Mouse (Mus musculus): ENCODE data around the gene Gm20388. TPM values are rescaled to one million over a fixed set of nuclear protein-coding genes. Genes with fewer than 3 reads are reported as not detected.

Gene Gm20388
- polyA plus RNA-seq, 1 experiment from 2014 or later: 8.3 TPM

DNA sequence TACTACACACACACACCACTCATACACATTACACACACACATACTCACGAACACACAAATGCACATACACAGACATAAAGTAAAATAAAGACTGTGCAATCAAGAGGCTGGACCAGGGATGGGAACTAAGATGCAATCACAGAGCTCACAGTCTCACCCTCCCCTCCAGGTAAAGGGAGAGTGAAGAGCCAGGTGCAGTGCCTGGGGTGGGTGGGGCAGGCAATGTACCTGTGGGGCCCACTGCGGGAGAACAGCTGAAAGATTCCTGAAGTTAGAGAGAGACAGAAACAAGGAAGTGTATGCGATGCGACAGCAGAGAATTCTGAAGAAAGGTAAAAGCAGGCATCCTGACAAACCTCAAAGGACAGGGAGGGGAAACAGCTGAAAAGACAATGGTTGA is 3884.1 kb downstream of the Gm20388 start:
- Histone ChIP-seq H3K36me3 (ENCODE audit: control insufficient read depth, insufficient read depth, low read length) (no peaks in the 10 kb centered on the region), H3K27me3 (replicated peaks; ENCODE audit: control insufficient read depth, insufficient read depth, low read length) (no peaks in the 10 kb centered on the region), H3K9me3 (ENCODE audit: control insufficient read depth, low read length) (no peaks in the 10 kb centered on the region), H3K9ac (ENCODE audit: low read length) (no peak overlapping the region), H3K4me2 (ENCODE audit: low read length) (no peak overlapping the region), H3K4me1 (replicated peaks; ENCODE audit: control insufficient read depth, insufficient read depth, low read length) (peaks cover 14% of the 10 kb centered on the region), H3K4me3 (ENCODE audit: low read depth, low read length) (no peak overlapping the region), H3K27ac (ENCODE audit: low read depth) (no peak overlapping the region)
- 64% methylated on average over 4 of the region's 4 CpGs for WGBS
- ATAC-seq (replicated peaks; ENCODE audit: low FRiP score, low TSS enrichment, low read depth) (no peak), DNase-seq (ENCODE audit: low spot score) (no peak)

DNA sequence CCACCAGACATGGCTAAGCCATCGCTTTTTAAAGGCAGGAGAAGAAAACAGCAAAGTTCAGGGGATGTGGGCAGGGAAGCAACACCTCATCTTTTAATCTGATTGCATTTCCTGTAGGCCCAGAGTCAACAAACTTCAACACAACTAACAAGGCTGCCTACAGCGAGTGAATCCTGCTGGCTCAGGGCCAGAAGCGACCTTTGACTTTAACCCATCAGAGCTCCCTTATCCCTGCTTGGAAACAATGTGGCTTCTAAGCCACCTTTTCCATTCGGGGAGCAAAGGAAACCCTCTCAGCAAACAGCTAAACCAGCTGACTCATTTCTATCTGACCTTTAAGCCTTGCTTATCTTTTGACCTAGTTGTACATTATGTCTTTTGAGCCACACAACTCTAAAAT is 3886.1 kb downstream of the Gm20388 start:
- Histone ChIP-seq H3K4me1 (replicated peaks; ENCODE audit: control insufficient read depth, insufficient read depth, low read length) (peaks cover 14% of the 10 kb centered on the region), H3K27ac (ENCODE audit: low read depth) (peak overlapping the region; percentile 11; the same call in 1 of the 2 replicates), H3K4me3 (ENCODE audit: low read depth, low read length) (no peak overlapping the region), H3K27me3 (replicated peaks; ENCODE audit: control insufficient read depth, insufficient read depth, low read length) (no peaks in the 10 kb centered on the region), H3K9ac (ENCODE audit: low read length) (no peak overlapping the region), H3K9me3 (ENCODE audit: control insufficient read depth, low read length) (no peaks in the 10 kb centered on the region), H3K4me2 (ENCODE audit: low read length) (no peak overlapping the region), H3K36me3 (ENCODE audit: control insufficient read depth, insufficient read depth, low read length) (no peaks in the 10 kb centered on the region)
- ATAC-seq (replicated peaks; ENCODE audit: low FRiP score, low TSS enrichment, low read depth) (no peak), DNase-seq (ENCODE audit: low spot score) (no peak)
- WGBS: 52% methylated on average over 4 of the region's 4 CpGs

GRCm38 (mm10) chr8:123797928-123798327 is 3887.3 kb downstream of the Gm20388 start:
- no peak overlapping the region for H3K4me2 ChIP-seq (ENCODE audit: low read length)
- H3K4me1 ChIP-seq (replicated peaks; ENCODE audit: control insufficient read depth, insufficient read depth, low read length): peaks cover 14% of the 10 kb centered on the region
- no peak overlapping the region for H3K9ac ChIP-seq (ENCODE audit: low read length)
- DNase-seq (ENCODE audit: low spot score) (no peak), ATAC-seq (replicated peaks; ENCODE audit: low FRiP score, low TSS enrichment, low read depth) (no peak)
- no peak overlapping the region for H3K4me3 ChIP-seq (ENCODE audit: low read depth, low read length)
- no peaks in the 10 kb centered on the region for H3K27me3 ChIP-seq (replicated peaks; ENCODE audit: control insufficient read depth, insufficient read depth, low read length)
- WGBS: 86% methylated on average over 15 of the region's 15 CpGs
- H3K36me3 ChIP-seq (ENCODE audit: control insufficient read depth, insufficient read depth, low read length): no peaks in the 10 kb centered on the region
- no peak overlapping the region for H3K27ac ChIP-seq (ENCODE audit: low read depth)
- H3K9me3 ChIP-seq (ENCODE audit: control insufficient read depth, low read length): no peaks in the 10 kb centered on the region

DNA sequence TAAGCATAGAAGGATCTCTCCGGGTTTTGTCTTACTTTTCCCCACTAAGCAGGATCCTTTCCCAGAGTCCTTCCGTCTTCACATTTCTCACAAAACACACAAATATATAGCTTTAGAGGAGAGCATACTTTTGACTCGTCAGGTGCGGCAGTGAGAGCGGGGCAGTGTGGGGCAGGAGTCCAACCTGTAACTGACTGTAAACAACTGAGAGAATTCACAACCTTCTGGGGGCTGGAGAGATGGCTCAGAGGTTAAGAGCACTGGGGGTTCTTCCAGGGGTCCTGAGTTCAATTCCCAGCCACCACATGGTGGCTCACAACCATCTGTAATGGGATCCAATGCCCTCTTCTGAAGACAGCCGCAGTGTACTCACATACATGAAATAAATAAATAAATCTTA is 3888.8 kb downstream of the Gm20388 start:
- peaks cover 6% of the 10 kb centered on the region; the same call in 1 of the 2 replicates for H3K4me1 ChIP-seq (replicated peaks; ENCODE audit: control insufficient read depth, insufficient read depth, low read length)
- no peaks in the 10 kb centered on the region for H3K9me3 ChIP-seq (ENCODE audit: control insufficient read depth, low read length)
- ATAC-seq (replicated peaks; ENCODE audit: low FRiP score, low TSS enrichment, low read depth) (no peak), DNase-seq (ENCODE audit: low spot score) (no peak)
- H3K9ac ChIP-seq (ENCODE audit: low read length): no peak overlapping the region
- no peak overlapping the region for H3K4me3 ChIP-seq (ENCODE audit: low read depth, low read length)
- no peaks in the 10 kb centered on the region for H3K27me3 ChIP-seq (replicated peaks; ENCODE audit: control insufficient read depth, insufficient read depth, low read length)
- H3K36me3 ChIP-seq (ENCODE audit: control insufficient read depth, insufficient read depth, low read length): no peaks in the 10 kb centered on the region
- H3K27ac ChIP-seq (ENCODE audit: low read depth): no peak overlapping the region
- H3K4me2 ChIP-seq (ENCODE audit: low read length): no peak overlapping the region
- 67% methylated on average over 6 of the region's 6 CpGs for WGBS

- ATAC-seq (replicated peaks; ENCODE audit: low FRiP score, low TSS enrichment, low read depth): no peak
These were observed 3889.2 kb downstream of the Gm20388 start for GRCm38 (mm10) chr8:123799885-123800284.

DNA sequence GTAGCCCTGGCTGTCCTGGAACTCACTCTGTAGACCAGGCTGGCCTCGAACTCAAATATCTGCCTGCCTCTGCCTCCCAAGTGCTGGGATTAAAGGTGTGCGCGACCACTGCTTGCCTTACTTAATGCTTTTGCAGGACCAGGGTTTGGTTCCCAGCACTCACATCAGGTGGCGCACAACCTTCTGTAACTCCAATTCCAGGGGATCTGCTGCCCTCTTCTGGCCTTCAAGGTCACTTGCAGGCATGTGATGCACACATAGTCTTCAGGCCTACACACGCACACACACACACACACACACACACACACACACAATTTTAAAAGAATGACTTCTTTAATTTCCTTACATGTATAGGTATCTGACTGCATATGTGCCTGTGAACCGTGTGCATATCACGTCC is 3890.2 kb downstream of the Gm20388 start:
- Histone ChIP-seq H3K9me3 (ENCODE audit: control insufficient read depth, low read length) (no peaks in the 10 kb centered on the region), H3K4me1 (replicated peaks; ENCODE audit: control insufficient read depth, insufficient read depth, low read length) (peaks cover 5% of the 10 kb centered on the region), H3K36me3 (ENCODE audit: control insufficient read depth, insufficient read depth, low read length) (no peaks in the 10 kb centered on the region), H3K4me3 (ENCODE audit: low read depth, low read length) (no peak overlapping the region), H3K4me2 (ENCODE audit: low read length) (no peak overlapping the region), H3K27ac (ENCODE audit: low read depth) (no peak overlapping the region), H3K27me3 (replicated peaks; ENCODE audit: control insufficient read depth, insufficient read depth, low read length) (no peaks in the 10 kb centered on the region), H3K9ac (ENCODE audit: low read length) (no peak overlapping the region)
- 92% methylated on average over 7 of the region's 7 CpGs for WGBS
- DNase-seq (ENCODE audit: low spot score): no peak
- ATAC-seq (replicated peaks; ENCODE audit: low FRiP score, low TSS enrichment, low read depth): no peak

More at GRCm38 (mm10) chr8:123799885-123800284, 3889.2 kb downstream of the Gm20388 start:
- H3K27ac ChIP-seq (ENCODE audit: low read depth): no peak overlapping the region
- H3K4me3 ChIP-seq (ENCODE audit: low read depth, low read length): no peak overlapping the region
- no peaks in the 10 kb centered on the region for H3K9me3 ChIP-seq (ENCODE audit: control insufficient read depth, low read length)
- H3K36me3 ChIP-seq (ENCODE audit: control insufficient read depth, insufficient read depth, low read length): no peaks in the 10 kb centered on the region
- peaks cover 4% of the 10 kb centered on the region; the same call in 1 of the 2 replicates for H3K4me1 ChIP-seq (replicated peaks; ENCODE audit: control insufficient read depth, insufficient read depth, low read length)
- no peaks in the 10 kb centered on the region for H3K27me3 ChIP-seq (replicated peaks; ENCODE audit: control insufficient read depth, insufficient read depth, low read length)
- no peak for DNase-seq (ENCODE audit: low spot score)
- H3K9ac ChIP-seq (ENCODE audit: low read length): no peak overlapping the region
- no peak overlapping the region for H3K4me2 ChIP-seq (ENCODE audit: low read length)
- WGBS: 39% methylated on average over 3 of the region's 3 CpGs

GRCm38 (mm10) chr8:123801538-123801937 is 3890.9 kb downstream of the Gm20388 start:
- ATAC-seq (replicated peaks; ENCODE audit: low FRiP score, low TSS enrichment, low read depth) (no peak), DNase-seq (ENCODE audit: low spot score) (no peak)
- no peak overlapping the region for H3K9ac ChIP-seq (ENCODE audit: low read length)
- H3K27ac ChIP-seq (ENCODE audit: low read depth): no peak overlapping the region
- no peaks in the 10 kb centered on the region for H3K27me3 ChIP-seq (replicated peaks; ENCODE audit: control insufficient read depth, insufficient read depth, low read length)
- H3K9me3 ChIP-seq (ENCODE audit: control insufficient read depth, low read length): no peaks in the 10 kb centered on the region
- no peak overlapping the region for H3K4me3 ChIP-seq (ENCODE audit: low read depth, low read length)
- H3K4me2 ChIP-seq (ENCODE audit: low read length): no peak overlapping the region
- H3K36me3 ChIP-seq (ENCODE audit: control insufficient read depth, insufficient read depth, low read length): no peaks in the 10 kb centered on the region
- H3K4me1 ChIP-seq (replicated peaks; ENCODE audit: control insufficient read depth, insufficient read depth, low read length): peaks cover 7% of the 10 kb centered on the region
- 91% methylated on average over 2 of the region's 2 CpGs for WGBS

DNA sequence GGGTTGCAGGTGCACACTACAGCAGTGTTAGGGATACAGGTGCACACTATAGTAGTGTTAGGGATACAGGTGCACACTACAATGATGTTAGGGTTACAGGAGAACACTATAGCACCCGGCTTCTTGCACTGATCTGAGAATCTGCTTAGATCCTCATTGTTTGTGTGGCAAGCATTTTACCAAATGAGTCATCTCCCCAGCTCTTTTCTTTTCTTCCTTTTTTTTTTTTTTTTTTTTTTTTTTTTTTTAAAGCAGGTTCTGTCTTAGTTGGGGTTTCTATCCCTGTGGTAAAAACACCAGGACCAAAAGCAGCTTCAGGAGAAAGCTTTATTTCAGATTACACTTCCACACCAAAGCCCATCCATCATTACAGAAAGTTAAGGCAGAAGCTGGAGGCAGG is 3893.0 kb downstream of the Gm20388 start:
- 68% methylated on average over 1 of the region's 1 CpGs for WGBS
- Histone ChIP-seq H3K9me3 (ENCODE audit: control insufficient read depth, low read length) (no peaks in the 10 kb centered on the region), H3K9ac (ENCODE audit: low read length) (no peak overlapping the region), H3K27me3 (replicated peaks; ENCODE audit: control insufficient read depth, insufficient read depth, low read length) (no peaks in the 10 kb centered on the region), H3K4me2 (ENCODE audit: low read length) (no peak overlapping the region), H3K4me3 (ENCODE audit: low read depth, low read length) (no peak overlapping the region), H3K36me3 (ENCODE audit: control insufficient read depth, insufficient read depth, low read length) (no peaks in the 10 kb centered on the region), H3K4me1 (replicated peaks; ENCODE audit: control insufficient read depth, insufficient read depth, low read length) (peaks cover 19% of the 10 kb centered on the region), H3K27ac (ENCODE audit: low read depth) (no peak overlapping the region)
- DNase-seq (ENCODE audit: low spot score): no peak
- ATAC-seq (replicated peaks; ENCODE audit: low FRiP score, low TSS enrichment, low read depth): no peak

GRCm38 (mm10) chr8:123804586-123804985 is 3893.9 kb downstream of the Gm20388 start:
- H3K27me3 ChIP-seq (replicated peaks; ENCODE audit: control insufficient read depth, insufficient read depth, low read length): no peaks in the 10 kb centered on the region
- H3K4me3 ChIP-seq (ENCODE audit: low read depth, low read length): no peak overlapping the region
- H3K36me3 ChIP-seq (ENCODE audit: control insufficient read depth, insufficient read depth, low read length): no peaks in the 10 kb centered on the region
- no peak overlapping the region for H3K9ac ChIP-seq (ENCODE audit: low read length)
- 88% methylated on average over 7 of the region's 7 CpGs for WGBS
- no peaks in the 10 kb centered on the region for H3K9me3 ChIP-seq (ENCODE audit: control insufficient read depth, low read length)
- peaks cover 19% of the 10 kb centered on the region for H3K4me1 ChIP-seq (replicated peaks; ENCODE audit: control insufficient read depth, insufficient read depth, low read length)
- ATAC-seq (replicated peaks; ENCODE audit: low FRiP score, low TSS enrichment, low read depth) (no peak), DNase-seq (ENCODE audit: low spot score) (no peak)
- no peak overlapping the region for H3K27ac ChIP-seq (ENCODE audit: low read depth)
- no peak overlapping the region for H3K4me2 ChIP-seq (ENCODE audit: low read length)
